In the genomic region with DNA sequence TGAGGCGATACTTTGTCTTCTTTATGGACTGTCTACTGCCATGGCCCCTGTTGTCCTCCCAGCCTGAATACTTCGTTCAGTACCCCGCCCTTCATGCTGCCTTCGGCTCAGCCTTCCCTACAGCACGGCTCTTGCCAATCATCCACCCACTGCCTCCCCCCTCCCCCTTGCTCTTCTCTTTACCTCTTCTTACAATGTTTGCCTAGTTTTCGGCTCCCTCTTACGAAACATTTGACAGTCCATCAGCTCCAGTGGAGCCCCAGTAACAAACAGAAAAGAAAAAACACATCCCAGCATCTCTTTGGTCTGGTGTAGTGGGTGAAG, we compare ENCODE assay signal across 9 mouse cellular contexts. TPM values are rescaled to one million over a fixed set of nuclear protein-coding genes. Genes with fewer than 3 reads are reported as not detected.
DNase-seq lines count a peak whose midpoint lies in the region; ATAC-seq lines count a peak whose summit lies in the region.
"Had no signal": no experiment of that assay in that cellular context is flagged by ENCODE, and none has a peak within 500 bp of the region (broad histone marks: within the 10 kb centered on the region; RNA-seq: fewer than 3 reads in every experiment).

No protein-coding gene starts in this region.

- peaks cover 11% of the 10 kb centered on the region; the same call in 1 of the 2 replicates for H3K4me1 ChIP-seq in heart, embryonic 10.5 days
- H3K4me1 ChIP-seq in liver, embryonic 12.5 days: no peaks in the 10 kb centered on the region

- H3K9ac ChIP-seq in liver, embryonic 12.5 days: no peak overlapping the region

- peak overlapping the region; percentile 43 for H3K4me3 ChIP-seq in heart, embryonic 10.5 days
- H3K4me3 ChIP-seq in liver, embryonic 12.5 days: no peak overlapping the region

- peaks cover 14% of the 10 kb centered on the region; the same call in 1 of the 2 replicates for H3K27me3 ChIP-seq in heart, embryonic 10.5 days (ENCODE audit: insufficient read depth, poor library complexity, severe bottlenecking)
- H3K27me3 ChIP-seq in liver, embryonic 12.5 days (replicated peaks): peaks cover 5% of the 10 kb centered on the region

- ATAC-seq in liver, embryonic 12.5 days: peak; percentile 62
- ATAC-seq in megakaryocyte-erythroid progenitor cell, adult 5-6 weeks (replicated peaks; ENCODE audit: low FRiP score, low TSS enrichment, poor library complexity, severe bottlenecking): no peak

- H3K27ac ChIP-seq in heart, embryonic 10.5 days: no peak overlapping the region
- H3K27ac ChIP-seq in liver, embryonic 12.5 days: no peak overlapping the region
- H3K27ac ChIP-seq: macrophage had no signal

- H3K9me3 ChIP-seq in heart, embryonic 10.5 days: no peaks in the 10 kb centered on the region
- H3K9me3 ChIP-seq in liver, embryonic 12.5 days (replicated peaks): no peaks in the 10 kb centered on the region

- DNase-seq in heart, embryonic 10.5 days (ENCODE audit: low spot score): no peak
- no peak for DNase-seq in heart, postnatal 4 days
- DNase-seq in retina, embryonic 14.5 days (ENCODE audit: low spot score): peak; percentile 7
- DNase-seq in retina, postnatal 1 day: no peak
- DNase-seq in urinary bladder, adult 2 months (ENCODE audit: low spot score): no peak
- no peak for DNase-seq in thymus, postnatal 25 days

- 44% methylated on average over 7 of the region's 7 CpGs for whole genome bisulfite sequencing in heart, embryonic 10.5 days
- 37% methylated on average over 7 of the region's 7 CpGs for WGBS in liver, embryonic 12.5 days (ENCODE audit: insufficient replicate concordance)

- no peaks in the 10 kb centered on the region for H3K36me3 ChIP-seq in heart, embryonic 10.5 days
- H3K36me3 ChIP-seq in liver, embryonic 12.5 days: no peaks in the 10 kb centered on the region

- peak overlapping the region; percentile 44 for H3K4me2 ChIP-seq in liver, embryonic 12.5 days

RNA-seq across cellular contexts. Expression of gene Stab2, which starts 35.4 kb away (rescaled TPM):
- 0.71 and 4.0 TPM in 2 replicates for polyA plus RNA-seq in heart, embryonic 10.5 days (2016; fragmentation: Nextera tagmentation; extraction: Ambion mirVana)
- under 1 TPM; 0.12 to 0.25 TPM for total RNA-seq in heart, postnatal 4 days (2021)
- 26.9 and 31.7 TPM in 2 replicates for polyA plus RNA-seq in liver, embryonic 12.5 days (2016; fragmentation: Nextera tagmentation; extraction: Ambion mirVana)
- polyA plus RNA-seq in urinary bladder, adult 2 months (2012; rRNA removed): 2.0 and 3.6 TPM in 2 replicates
- 0.17 TPM in 1 of 2 replicates, not detected in the other for total RNA-seq in megakaryocyte-erythroid progenitor cell, adult 5-6 weeks (2014; fragmentation: Nextera tagmentation)
- not detected in 2 replicates for total RNA-seq in megakaryocyte-erythroid progenitor cell, adult 5-6 weeks (2017)
